Comparison of ENCODE assay signal across 10 mouse cellular contexts in genomic region chr5:118814052-118814451, GRCm38 (mm10).
DNase-seq lines count a peak whose midpoint lies in the region; ATAC-seq and TF ChIP-seq lines count a peak whose summit lies in the region.
"Had no signal": no experiment of that assay in that cellular context is flagged by ENCODE, and none has a peak within 500 bp of the region (broad histone marks: within the 10 kb centered on the region; RNA-seq: fewer than 3 reads in every experiment).

No protein-coding gene starts in this region.

- WGBS in intestine, postnatal 0 days: 36% methylated on average over 6 of the region's 6 CpGs
- 39% methylated on average over 6 of the region's 6 CpGs for WGBS in intestine, embryonic 15.5 days

- H3K27ac ChIP-seq in intestine, postnatal 0 days (ENCODE audit: low read depth, low read length): no peak overlapping the region
- H3K27ac ChIP-seq in intestine, embryonic 15.5 days: no peak overlapping the region
- H3K27ac ChIP-seq: hindbrain, embryonic 15.5 days; neural tube, embryonic 12.5 days had no signal

- no peaks in the 10 kb centered on the region for H3K4me1 ChIP-seq in intestine, postnatal 0 days (replicated peaks; ENCODE audit: control insufficient read depth, insufficient read depth, low read length)
- no peaks in the 10 kb centered on the region for H3K4me1 ChIP-seq in intestine, embryonic 15.5 days (replicated peaks)
- H3K4me1 ChIP-seq: hindbrain, embryonic 15.5 days; neural tube, embryonic 12.5 days had no signal

- no peak overlapping the region for H3K9ac ChIP-seq in intestine, postnatal 0 days (ENCODE audit: low read depth, low read length)
- H3K9ac ChIP-seq in intestine, embryonic 15.5 days: no peak overlapping the region
- H3K9ac ChIP-seq: hindbrain, embryonic 15.5 days; neural tube, embryonic 12.5 days had no signal

- ATAC-seq in intestine, postnatal 0 days: no peak
- no peak for ATAC-seq in intestine, embryonic 15.5 days
- no peak for ATAC-seq in granulocyte monocyte progenitor cell, adult 5-6 weeks (replicated peaks; ENCODE audit: poor library complexity, severe bottlenecking)

- H3K27me3 ChIP-seq in intestine, postnatal 0 days (replicated peaks; ENCODE audit: control insufficient read depth, insufficient read depth, low read length): no peaks in the 10 kb centered on the region
- no peaks in the 10 kb centered on the region for H3K27me3 ChIP-seq in intestine, embryonic 15.5 days (replicated peaks)
- H3K27me3 ChIP-seq: hindbrain, embryonic 15.5 days; neural tube, embryonic 12.5 days had no signal

- no peak overlapping the region for H3K4me2 ChIP-seq in intestine, postnatal 0 days (replicated peaks; ENCODE audit: low read depth)
- no peak overlapping the region for H3K4me2 ChIP-seq in intestine, embryonic 15.5 days (replicated peaks)
- H3K4me2 ChIP-seq: hindbrain, embryonic 15.5 days; neural tube, embryonic 12.5 days had no signal

- H3K9me3 ChIP-seq in intestine, postnatal 0 days (ENCODE audit: control insufficient read depth): no peaks in the 10 kb centered on the region
- no peaks in the 10 kb centered on the region for H3K9me3 ChIP-seq in intestine, embryonic 15.5 days
- H3K9me3 ChIP-seq: hindbrain, embryonic 15.5 days; neural tube, embryonic 12.5 days had no signal

- peak; percentile 13 for DNase-seq in A20 (ENCODE audit: low read depth, low spot score)
- peak; percentile 10 for DNase-seq in adipocyte (ENCODE audit: low spot score)
- peak; percentile 4 to 12 for DNase-seq in heart, adult 9 months (ENCODE audit: low spot score in 2 of 2)
- peak; percentile 69 for DNase-seq in retina, embryonic 14.5 days (ENCODE audit: low spot score)
- no peak for DNase-seq in left cerebral cortex, adult 11 months (ENCODE audit: low spot score)

- no peaks in the 10 kb centered on the region for H3K36me3 ChIP-seq in intestine, postnatal 0 days (ENCODE audit: control insufficient read depth, insufficient read depth)
- no peaks in the 10 kb centered on the region for H3K36me3 ChIP-seq in intestine, embryonic 15.5 days
- H3K36me3 ChIP-seq: hindbrain, embryonic 15.5 days; neural tube, embryonic 12.5 days had no signal

- H3K4me3 ChIP-seq in intestine, postnatal 0 days (ENCODE audit: low read depth, low read length): no peak overlapping the region
- H3K4me3 ChIP-seq in intestine, embryonic 15.5 days (replicated peaks): no peak overlapping the region
- H3K4me3 ChIP-seq: hindbrain, embryonic 15.5 days; neural tube, embryonic 12.5 days had no signal

- TF ChIP-seq CTCF in intestine, postnatal 0 days (IDR thresholded peaks at IDR 0.05; ENCODE audit: low read depth): peak; percentile 70
